In the genomic region with DNA sequence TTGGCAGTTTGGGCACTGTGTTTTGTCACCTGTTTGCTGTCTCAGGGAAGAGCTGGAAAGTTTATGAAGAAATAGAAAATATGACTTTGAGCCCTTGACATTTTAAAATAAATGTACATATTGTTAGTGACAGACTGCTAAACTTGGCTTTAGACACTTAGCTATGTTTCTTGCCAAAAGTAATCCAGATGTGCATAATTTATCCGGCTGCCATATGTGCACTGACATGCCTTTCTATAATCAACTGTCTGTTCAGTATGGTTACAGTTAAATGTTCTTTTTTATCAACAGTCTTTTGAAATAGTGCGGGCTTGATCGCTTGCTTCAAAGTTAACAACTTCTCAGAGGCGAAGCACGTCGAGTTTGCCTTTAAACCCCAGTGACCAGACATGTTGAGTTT, we compare ENCODE assay signal across 17 mouse cellular contexts.
"Had no signal": no experiment of that assay in that cellular context is flagged by ENCODE, and none has a peak within 500 bp of the region (broad histone marks: within the 10 kb centered on the region; RNA-seq: fewer than 3 reads in every experiment).

No protein-coding gene starts in this region.

- H3K4me1 ChIP-seq: kidney, embryonic 15.5 days; liver, embryonic 13.5 days; megakaryocyte, embryonic 14.5 days; midbrain, embryonic 10.5 days; midbrain, embryonic 13.5 days; neural tube, embryonic 13.5 days had no signal

- ATAC-seq: midbrain, embryonic 13.5 days; midbrain, embryonic 16.5 days had no signal

- DNase-seq: kidney, adult 8-10 months; kidney, postnatal 10 days; kidney, postnatal 36 days; layer of hippocampus, postnatal 36 days; left cerebral cortex, postnatal 4 days; liver, embryonic 13.5 days; lung, adult 2 months; thymus, postnatal 25 days had no signal

- H3K36me3 ChIP-seq: kidney, embryonic 15.5 days; limb, embryonic 13.5 days; liver, embryonic 13.5 days; midbrain, embryonic 10.5 days; midbrain, embryonic 13.5 days; neural tube, embryonic 13.5 days had no signal

- H3K9me3 ChIP-seq: kidney, embryonic 15.5 days; limb, embryonic 13.5 days; liver, embryonic 13.5 days; midbrain, embryonic 10.5 days; midbrain, embryonic 13.5 days; neural tube, embryonic 13.5 days had no signal

- H3K4me3 ChIP-seq: kidney, embryonic 15.5 days; left cerebral cortex, adult 2 months; limb, embryonic 13.5 days; liver, embryonic 13.5 days; megakaryocyte, embryonic 14.5 days; midbrain, embryonic 10.5 days; midbrain, embryonic 13.5 days; myocyte; neural tube, embryonic 13.5 days had no signal

- H3K27ac ChIP-seq: kidney, embryonic 15.5 days; left cerebral cortex, adult 2 months; limb, embryonic 13.5 days; liver, embryonic 13.5 days; midbrain, embryonic 10.5 days; midbrain, embryonic 13.5 days; neural tube, embryonic 13.5 days had no signal

- H3K4me2 ChIP-seq: kidney, embryonic 15.5 days; limb, embryonic 13.5 days; liver, embryonic 13.5 days; midbrain, embryonic 13.5 days; neural tube, embryonic 13.5 days had no signal

- H3K9ac ChIP-seq: kidney, embryonic 15.5 days; limb, embryonic 13.5 days; liver, embryonic 13.5 days; midbrain, embryonic 13.5 days; neural tube, embryonic 13.5 days had no signal

- H3K27me3 ChIP-seq: kidney, embryonic 15.5 days; limb, embryonic 13.5 days; liver, embryonic 13.5 days; megakaryocyte, embryonic 14.5 days; midbrain, embryonic 13.5 days; neural tube, embryonic 13.5 days had no signal
